Mouse (Mus musculus) retina, embryonic 14.5 days (tissue): ENCODE measurements around the gene Mospd2.
A peak's percentile ranks its signal among the peaks of the same experiment; 100 is the strongest.

Experiments used
- DNase-seq: peaks from one replicate; pipeline ENCODE4 v3.0.0-alpha.2; 2015; ENCODE audit warnings: low spot score

Gene Mospd2

GRCm38 (mm10) chrX:164980193-164980775 lies at the start of gene Mospd2, which contains the start of gene Fancb:
Mospd2 (minus strand) TSS chrX:164980375.
Fancb (plus strand) TSS chrX:164980592.
- DNase-seq, result peak; percentile 86

GRCm38 (mm10) chrX:165004779-165005324 lies 24.7 kb upstream of the Mospd2 start, which contains the start of gene Gm17604:
Gm17604 (minus strand) TSS chrX:165004829.
- no peak for DNase-seq

GRCm38 (mm10) chrX:165003141-165003540 lies 23.0 kb upstream of the Mospd2 start:
- DNase-seq, result no peak

GRCm38 (mm10) chrX:164978866-164979265 lies 1.3 kb downstream of the Mospd2 start:
- no peak for DNase-seq

GRCm38 (mm10) chrX:164971206-164971605 lies 9.0 kb downstream of the Mospd2 start:
- DNase-seq, result no peak

GRCm38 (mm10) chrX:164965750-164966448 lies 14.3 kb downstream of the Mospd2 start:
- no peak for DNase-seq

GRCm38 (mm10) chrX:164952601-164953375 lies 27.4 kb downstream of the Mospd2 start:
- DNase-seq, result no peak

- DNase-seq, result no peak
Observed at GRCm38 (mm10) chrX:164951858-164952576, 28.2 kb downstream of the Mospd2 start.

- no peak for DNase-seq
Observed at GRCm38 (mm10) chrX:164941540-164941939, 38.6 kb downstream of the Mospd2 start.

GRCm38 (mm10) chrX:164912993-164913392 lies 67.2 kb downstream of the Mospd2 start:
- no peak for DNase-seq

GRCm38 (mm10) chrX:164912186-164912585 lies 68.0 kb downstream of the Mospd2 start:
- no peak for DNase-seq

- no peak for DNase-seq
Observed at GRCm38 (mm10) chrX:164901847-164902246, 78.3 kb downstream of the Mospd2 start.

- no peak for DNase-seq
Observed at GRCm38 (mm10) chrX:164899805-164900204, 80.4 kb downstream of the Mospd2 start.

- DNase-seq, result no peak
Observed at GRCm38 (mm10) chrX:164886260-164886659, 93.9 kb downstream of the Mospd2 start.
